In the genomic region with DNA sequence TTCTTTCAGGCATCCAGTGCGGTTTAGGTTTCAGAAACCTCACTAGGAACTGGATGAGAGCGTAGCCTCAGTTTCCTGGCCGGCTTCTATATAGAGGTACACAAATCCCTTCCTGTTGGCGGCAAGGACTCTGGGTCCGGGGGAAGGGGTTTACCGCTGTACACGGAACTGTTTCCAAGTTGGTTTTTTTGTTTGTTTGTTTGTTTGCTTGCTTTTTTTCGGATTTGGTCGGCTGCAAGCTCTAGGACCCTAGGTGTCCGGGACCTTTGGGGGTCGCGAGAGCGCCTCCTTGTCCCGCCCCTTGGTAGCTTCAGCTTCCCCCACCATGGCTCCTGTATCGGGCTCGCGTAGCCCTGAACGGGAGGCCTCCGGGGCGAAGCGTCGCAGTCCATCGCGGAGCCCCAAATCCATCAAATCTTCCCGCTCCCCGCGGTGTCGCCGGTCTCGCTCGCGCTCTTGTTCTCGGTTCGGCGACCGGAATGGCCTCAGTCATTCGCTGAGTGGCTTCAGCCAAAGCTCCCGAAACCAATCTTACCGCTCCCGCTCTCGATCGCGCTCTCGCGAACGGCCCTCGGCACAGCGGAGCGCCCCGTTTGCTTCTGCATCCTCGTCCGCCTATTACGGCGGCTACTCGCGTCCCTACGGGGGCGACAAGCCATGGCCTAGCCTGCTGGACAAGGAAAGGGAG, we compare ENCODE assay signal across 8 mouse cellular contexts. TPM values are rescaled to one million over a fixed set of nuclear protein-coding genes. Genes with fewer than 3 reads are reported as not detected.
DNase-seq lines count a peak whose midpoint lies in the region; ATAC-seq and TF ChIP-seq lines count a peak whose summit lies in the region.

Gene Nkap, plus strand, starts transcription at position 125 of the 688 bp plus-strand sequence.

- no peaks in the 10 kb centered on the region for H3K27me3 ChIP-seq in hindbrain, embryonic 16.5 days (replicated peaks; ENCODE audit: control insufficient read depth, insufficient read depth, low read length)

- peaks cover 4% of the 10 kb centered on the region; the same call in 1 of the 2 replicates for H3K36me3 ChIP-seq in hindbrain, embryonic 16.5 days (ENCODE audit: control insufficient read depth, insufficient read depth, low read length)

- WGBS in hindbrain, embryonic 16.5 days = 11% methylated on average over 49 of the region's 58 CpGs

- H3K4me1 ChIP-seq in hindbrain, embryonic 16.5 days (ENCODE audit: control insufficient read depth, insufficient read depth, low read depth, low read length) = peaks cover 8% of the 10 kb centered on the region

- peak; percentile 96 for ATAC-seq in hindbrain, embryonic 16.5 days
- peak; percentile 99 for ATAC-seq in megakaryocyte, adult 5-6 weeks (ENCODE audit: poor library complexity, severe bottlenecking)

- H3K9me3 ChIP-seq in hindbrain, embryonic 16.5 days (ENCODE audit: control insufficient read depth, low read length) = no peaks in the 10 kb centered on the region

- TF ChIP-seq CTCF in left cerebral cortex, adult 2 months (IDR thresholded peaks at IDR 0.05) = no peak

- H3K4me2 ChIP-seq in hindbrain, embryonic 16.5 days (ENCODE audit: low read length) = peak within 1 kb of the TSS; percentile 64

- peak within 1 kb of the TSS; percentile 71 for H3K27ac ChIP-seq in hindbrain, embryonic 16.5 days (ENCODE audit: low read depth, low read length)
- peak within 1 kb of the TSS; percentile 83 for H3K27ac ChIP-seq in left cerebral cortex, adult 2 months

- intact Hi-C loops in left cerebral cortex, adult 2 months (cut with DNase I) = loop anchor here (1.0 kb wide), 1 partner anchor 17 kb away; the partner anchor contains the start of gene Upf3b

- peak; percentile 78 for DNase-seq in T-cell, adult 2 months (ENCODE audit: low spot score)
- peak; percentile 74 to 86 for DNase-seq in cerebellum, postnatal 36 days
- peak; percentile 71 to 78 for DNase-seq in frontal cortex, postnatal 36 days (ENCODE audit: low spot score in 2 of 2)
- DNase-seq in left cerebral cortex, adult 2 months (ENCODE audit: extremely low spot score in 1 of 2, low spot score in 2 of 2) = peak; percentile 61 to 65
- peak; percentile 75 to 77 for DNase-seq in right cerebral cortex, adult 2 months (ENCODE audit: low spot score in 2 of 2)
- DNase-seq in urinary bladder, postnatal 14 days (ENCODE audit: low spot score) = peak; percentile 70

- H3K9ac ChIP-seq in hindbrain, embryonic 16.5 days (ENCODE audit: low read depth, low read length) = peak within 1 kb of the TSS; percentile 79

- H3K4me3 ChIP-seq in hindbrain, embryonic 16.5 days (ENCODE audit: low read length) = peak within 1 kb of the TSS; percentile 67
- H3K4me3 ChIP-seq in left cerebral cortex, adult 2 months = peak within 1 kb of the TSS; percentile 63

RNA-seq across cellular contexts. Expression of gene Nkap, which starts in this region (rescaled TPM):
- polyA plus RNA-seq in hindbrain, embryonic 16.5 days (2015; fragmentation: Nextera tagmentation; extraction: Ambion mirVana) = 20.7 and 24.0 TPM in 2 replicates
- total RNA-seq in left cerebral cortex, adult 2 months (2021) = 10 to 100 TPM; 13.4 to 13.9 TPM
- 16.9 and 18.5 TPM in 2 replicates for total RNA-seq in megakaryocyte, adult 5-6 weeks (2015)
- 30.5 and 37.4 TPM in 2 replicates for total RNA-seq in megakaryocyte, adult 5-6 weeks (2017)

Comparison
In these comparisons a context has a peak if more than half of its experiments do, and no peak if none do; other contexts are left out.
1. Peak in every context shown above with its lines: DNase-seq, ATAC-seq, H3K4me3 ChIP-seq and H3K27ac ChIP-seq.